Mouse (Mus musculus) testis, postnatal 10 days (tissue): ENCODE results near the gene Sorbs1.
"Not testable (repeated sequence)": the region's sequence is repeated elsewhere in the genome, so short reads cannot be mapped to it uniquely, and the experiment has no call there.

Experiments used
- DNase-seq: peaks from one replicate; pipeline ENCODE4 v3.0.0; 2021; ENCODE audit warnings: low spot score

The Sorbs1 gene

DNA sequence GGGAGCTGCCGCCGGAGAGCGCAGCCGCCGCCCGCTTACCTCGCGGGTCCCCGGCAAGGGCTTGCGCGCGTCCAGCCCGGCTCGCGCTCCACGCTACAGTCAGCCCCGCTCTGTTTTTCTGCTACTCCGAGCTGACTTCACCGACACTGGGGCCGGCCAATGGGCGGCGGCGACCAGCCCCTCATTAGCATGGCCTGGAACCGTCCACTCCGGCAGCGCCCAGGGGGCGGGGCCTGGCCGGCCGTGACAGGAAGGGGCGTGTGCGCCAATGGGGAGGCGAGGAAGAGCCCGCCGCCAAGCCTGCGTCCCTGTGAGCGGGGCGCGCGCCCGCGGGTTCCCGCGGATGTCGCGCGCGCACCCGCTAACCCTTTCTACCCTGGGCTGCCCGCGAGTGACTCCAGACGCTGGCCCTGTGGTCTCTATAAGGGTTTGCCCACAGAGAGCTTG lies at the start of gene Sorbs1:
Gene Sorbs1, minus strand, starts transcription at position 148 of the 447 bp plus-strand sequence.
- DNase-seq, result peak; percentile 96

DNA sequence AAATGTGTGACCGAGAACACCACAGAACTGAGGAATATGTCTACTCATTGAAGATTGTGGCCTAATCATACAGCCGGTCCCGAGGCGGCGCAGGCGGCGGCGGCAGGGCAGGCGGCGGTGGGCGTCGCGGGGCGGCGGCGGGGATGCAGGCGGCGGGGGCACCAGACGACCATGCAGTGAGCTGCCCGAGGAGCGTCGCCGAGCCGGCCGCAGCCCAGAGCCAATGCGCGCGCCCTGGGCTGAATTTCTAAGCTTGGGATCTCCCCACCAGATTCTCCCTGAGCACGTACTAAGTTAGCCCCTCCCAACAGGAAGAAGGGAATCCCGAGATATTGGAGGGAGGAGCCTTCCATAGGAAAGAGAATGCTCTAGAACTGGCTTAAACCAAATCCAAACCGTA lies 47.9 kb upstream of the Sorbs1 start:
- DNase-seq, result not testable (repeated sequence)

DNA sequence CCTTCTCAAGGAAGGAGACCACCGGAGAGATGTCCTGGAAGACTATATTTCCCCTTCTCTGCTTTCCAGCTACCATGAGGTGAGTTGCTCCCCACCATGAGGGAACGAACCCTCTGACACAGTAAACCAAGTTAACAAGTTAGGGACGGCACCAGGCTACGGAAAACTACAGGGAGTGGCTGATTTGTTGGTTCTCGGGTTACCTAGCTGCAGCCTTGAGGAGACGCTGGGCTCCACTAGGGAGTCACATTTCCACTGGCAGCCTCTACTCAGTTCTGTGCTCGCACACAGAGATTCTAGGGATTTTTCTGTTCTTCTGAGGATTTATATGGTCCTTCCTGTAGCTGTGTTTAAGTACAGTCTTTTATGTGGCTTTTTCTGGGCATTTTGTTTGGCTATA lies 42.5 kb upstream of the Sorbs1 start:
- DNase-seq, result no peak

DNA sequence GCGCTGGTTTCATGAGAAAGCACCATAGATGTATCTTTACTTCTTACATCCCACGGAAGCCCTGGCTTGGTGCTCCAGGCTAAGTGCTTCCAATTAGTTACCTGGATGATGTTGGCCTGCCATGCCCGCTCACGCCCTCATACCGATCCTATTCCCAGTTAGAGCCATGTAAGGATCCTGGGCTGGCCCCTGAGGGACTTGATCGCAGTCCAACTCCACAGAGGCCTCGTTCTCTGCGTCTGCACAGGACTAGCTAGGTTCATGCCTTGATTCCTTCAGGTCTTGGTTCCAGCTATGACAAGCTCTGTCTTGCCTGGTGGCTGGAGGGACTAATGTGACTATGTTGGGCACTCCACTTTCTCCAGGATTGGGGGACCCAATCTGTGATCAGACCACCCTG lies 41.6 kb upstream of the Sorbs1 start:
- no peak for DNase-seq

DNA sequence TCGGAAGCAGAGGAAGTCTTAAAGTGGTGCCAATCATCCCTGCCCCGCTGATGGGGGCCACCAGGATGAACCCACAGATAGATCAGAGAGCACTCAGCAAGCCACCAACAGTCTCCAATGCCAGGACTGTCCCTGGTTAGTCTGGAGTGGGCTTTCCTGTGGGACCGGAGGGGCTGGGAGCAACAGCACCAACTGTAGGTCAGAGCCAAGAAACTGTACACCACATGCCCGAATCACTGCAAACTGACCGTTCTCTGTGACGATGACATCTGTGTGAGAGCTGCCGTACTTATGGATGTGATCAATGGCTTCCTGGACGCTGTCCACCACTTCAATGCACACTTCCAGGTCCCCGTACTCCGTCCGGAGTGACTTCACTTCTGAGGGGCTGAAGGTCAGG lies 40.8 kb upstream of the Sorbs1 start:
- no peak for DNase-seq

DNA sequence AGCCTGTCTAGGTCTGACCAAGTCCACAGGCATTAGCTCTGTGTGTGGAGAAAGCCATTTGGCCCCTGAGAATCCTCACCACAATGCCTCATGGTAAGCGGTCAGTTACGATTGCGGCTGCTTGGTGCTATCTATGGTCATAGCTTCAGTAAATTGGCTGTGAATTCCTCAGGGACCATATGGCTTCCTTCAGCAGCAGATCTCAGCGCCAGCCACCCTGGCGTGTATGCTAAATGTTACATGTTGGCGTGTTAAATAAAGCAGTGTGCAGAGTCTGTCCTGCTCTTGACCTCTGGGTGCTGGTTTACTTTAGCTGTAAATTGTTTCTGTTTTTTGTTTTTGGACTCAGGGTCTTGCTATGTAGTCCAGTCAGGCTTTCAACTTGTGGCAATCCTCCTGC lies 40.3 kb upstream of the Sorbs1 start:
- DNase-seq, result no peak

DNA sequence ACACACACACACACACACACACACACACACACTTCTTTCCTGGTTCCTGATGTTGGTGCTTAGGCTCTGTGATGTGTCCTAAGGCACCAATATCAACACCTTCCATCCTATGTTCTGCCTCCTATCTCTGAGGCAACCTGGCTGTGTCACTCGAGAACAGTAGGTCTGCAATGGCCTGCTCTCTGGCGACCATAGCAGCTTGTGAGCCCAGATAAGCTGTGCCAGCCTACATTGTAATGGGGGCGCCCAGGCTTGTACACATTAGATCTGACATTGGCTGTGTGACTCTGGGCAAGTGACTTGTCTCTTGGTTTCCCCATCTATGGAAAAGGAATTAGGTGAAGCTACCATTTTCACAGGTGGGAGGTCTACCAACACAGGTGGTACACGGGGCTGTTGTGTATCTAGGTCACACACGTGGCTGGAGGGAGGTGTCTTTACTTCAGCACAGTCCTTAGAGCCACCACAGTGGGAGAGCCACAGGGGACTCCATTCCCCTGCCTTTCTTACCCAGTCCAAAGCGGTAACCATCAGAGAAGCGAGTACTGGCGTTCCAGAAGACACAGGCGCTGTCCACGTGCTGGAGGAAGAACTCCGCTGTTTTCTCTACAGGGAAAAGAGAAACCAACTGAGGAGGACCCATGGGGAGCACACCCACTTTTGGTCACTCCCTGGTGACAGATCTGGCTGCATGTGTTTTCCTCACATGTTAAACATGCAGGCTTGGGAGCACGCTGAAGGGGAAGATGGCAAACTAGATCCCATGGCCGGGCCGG lies 39.6 kb upstream of the Sorbs1 start:
- DNase-seq, result no peak

DNA sequence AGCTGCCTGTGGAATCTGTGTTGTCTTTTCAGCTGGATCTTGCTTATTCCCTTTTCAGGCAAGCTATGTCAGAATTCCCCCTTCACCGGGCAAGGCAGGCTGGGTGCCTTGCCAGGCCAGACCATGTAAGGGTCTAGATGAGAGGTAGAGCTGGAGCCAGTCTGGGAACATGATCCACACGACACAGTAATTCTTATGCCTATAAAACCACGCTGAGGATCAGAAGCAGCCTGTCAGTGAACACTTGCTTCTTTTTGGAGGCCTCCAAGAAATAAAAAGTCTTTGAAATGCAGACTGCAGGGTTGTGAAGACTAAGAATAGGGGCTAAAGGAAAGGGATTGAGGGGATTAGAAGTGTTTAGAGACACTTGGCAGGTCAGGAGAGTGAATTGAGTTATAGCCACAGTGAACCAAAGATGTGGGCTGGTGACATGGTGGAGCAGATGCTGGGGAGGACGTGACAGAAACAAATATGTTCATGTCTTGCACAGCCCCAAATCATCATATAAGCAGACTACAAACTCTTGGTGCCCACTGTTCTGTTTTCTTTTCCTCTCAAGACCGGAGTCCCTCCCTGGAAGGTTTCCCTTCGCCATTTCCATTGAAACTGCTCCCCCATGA lies 36.0 kb upstream of the Sorbs1 start:
- no peak for DNase-seq

DNA sequence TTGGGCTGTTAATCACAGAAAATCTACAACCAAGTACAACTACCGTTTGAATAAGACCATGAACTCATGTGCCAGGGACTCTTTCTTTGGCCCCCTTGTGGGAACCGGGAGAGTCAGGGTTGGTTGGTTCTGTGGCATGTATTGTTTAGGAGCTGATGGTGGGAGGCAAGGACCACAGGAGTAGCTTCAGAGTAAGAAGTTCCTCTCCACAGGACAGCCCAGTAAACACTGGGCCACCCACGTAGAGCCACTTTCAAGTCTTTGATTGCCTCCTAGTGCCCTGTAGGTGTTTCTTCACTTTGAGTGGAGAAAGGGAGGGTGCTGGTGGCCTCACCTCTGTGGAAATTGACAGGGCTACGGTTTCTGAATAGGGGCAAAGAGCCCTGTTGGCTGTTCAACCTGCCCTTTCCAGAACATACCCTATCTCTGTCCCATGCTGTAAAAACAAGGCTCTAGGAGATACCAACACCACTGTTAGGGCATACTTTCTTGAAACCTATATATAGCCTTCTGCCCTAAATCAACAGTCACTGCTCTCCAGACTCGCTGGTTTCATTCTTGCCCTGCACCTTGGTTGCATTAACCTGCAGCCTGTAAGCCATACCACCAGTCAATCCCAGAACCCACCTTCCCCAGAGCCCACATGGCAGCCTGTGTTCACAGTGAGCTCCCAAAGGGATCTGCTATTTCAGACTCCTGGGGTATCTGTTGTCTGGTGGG lies 35.4 kb upstream of the Sorbs1 start:
- no peak for DNase-seq

DNA sequence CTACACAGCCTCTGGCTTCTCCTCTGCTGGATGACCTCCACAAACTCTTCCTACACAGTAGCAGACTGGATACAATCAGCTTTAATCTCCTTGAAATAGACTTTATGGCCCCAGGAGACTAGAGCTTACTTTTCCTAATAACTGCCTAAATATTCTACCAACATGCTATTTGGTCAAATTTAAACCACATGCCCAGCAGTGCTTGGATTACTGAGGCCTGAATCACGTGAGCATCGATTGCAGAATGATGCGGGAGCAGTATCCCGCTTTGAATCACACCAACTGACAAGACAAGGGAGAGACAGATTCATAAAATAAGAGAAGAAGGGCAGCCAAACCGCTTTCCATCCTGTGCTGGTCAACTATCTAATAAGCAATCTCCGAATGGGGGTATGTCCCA lies 34.8 kb upstream of the Sorbs1 start:
- no peak for DNase-seq

DNA sequence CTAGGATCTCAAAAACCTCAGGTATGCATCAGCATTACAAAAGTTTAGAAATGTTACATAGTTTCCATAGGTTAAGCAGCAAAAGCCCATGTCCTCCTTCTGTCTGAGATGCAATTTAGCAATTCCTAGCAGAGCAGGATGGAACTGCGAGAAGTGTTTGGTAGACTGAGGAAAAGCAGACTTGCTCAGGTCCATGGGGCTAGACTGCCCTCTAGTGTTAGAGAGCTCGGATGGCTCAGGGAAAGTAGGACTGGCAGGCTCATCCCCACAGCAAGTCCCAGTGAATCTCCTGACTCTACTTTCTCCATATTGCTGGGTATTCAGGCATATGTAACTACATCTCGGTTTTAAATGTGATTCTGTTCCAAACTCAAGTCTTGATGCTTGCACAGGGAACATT lies 31.3 kb upstream of the Sorbs1 start:
- peak; percentile 50 for DNase-seq

DNA sequence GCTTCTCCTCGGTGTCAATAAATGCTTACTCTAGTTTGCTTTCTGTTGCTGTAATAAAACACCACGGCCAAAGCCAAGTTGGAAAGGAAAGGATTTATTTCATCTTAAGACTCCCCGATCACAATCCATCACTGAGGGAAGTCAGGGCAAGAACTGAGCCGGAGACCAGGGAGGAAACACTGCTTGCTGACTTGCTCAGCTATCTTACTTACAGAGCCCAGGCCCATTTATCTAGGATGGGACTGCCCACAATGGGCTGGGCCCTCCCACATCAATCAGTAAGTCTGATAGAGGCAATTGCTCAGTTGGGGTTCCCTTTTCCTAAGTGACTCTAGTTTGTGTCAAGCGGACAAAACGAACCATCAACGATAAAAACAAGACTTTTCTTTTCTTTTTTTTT lies 29.2 kb upstream of the Sorbs1 start:
- DNase-seq, result no peak

DNA sequence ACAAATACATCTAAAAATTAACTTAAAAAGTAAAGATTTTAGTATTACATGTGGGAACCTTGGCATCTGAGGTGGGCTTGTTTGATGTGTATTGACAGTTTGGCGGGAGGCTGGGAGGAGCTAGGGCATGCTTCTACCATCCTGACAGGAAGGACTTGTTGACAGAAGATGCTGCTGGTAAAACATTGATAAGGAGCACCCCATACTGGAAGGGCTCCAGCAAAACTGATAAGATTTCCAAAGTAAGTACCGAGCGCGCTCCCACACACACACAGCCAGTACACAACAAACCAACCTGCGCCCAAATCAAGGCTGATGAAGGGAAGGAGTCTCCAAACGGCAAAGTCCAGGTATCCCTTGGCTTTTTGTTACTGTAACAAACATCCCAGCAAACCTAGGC lies 22.9 kb upstream of the Sorbs1 start:
- DNase-seq, result no peak

DNA sequence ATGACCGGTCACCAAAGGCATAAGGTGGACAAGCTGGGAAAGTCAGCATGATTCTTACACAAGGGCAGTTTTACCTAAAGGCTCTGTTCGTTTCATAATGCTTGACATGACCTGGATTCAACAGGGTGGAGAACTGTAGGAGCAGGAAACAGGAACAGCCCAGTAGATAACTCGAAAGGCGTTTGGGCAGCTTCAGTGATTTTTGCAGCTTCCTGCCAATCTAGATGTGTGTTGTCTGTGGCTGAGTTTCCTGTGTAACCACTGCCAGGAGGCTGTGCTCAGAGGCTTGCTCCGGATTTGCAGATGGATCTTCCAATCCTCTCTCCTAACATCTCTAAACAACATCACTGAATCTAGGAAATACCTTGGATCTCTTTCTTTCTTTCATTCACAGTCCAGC lies 18.9 kb upstream of the Sorbs1 start:
- no peak for DNase-seq

DNA sequence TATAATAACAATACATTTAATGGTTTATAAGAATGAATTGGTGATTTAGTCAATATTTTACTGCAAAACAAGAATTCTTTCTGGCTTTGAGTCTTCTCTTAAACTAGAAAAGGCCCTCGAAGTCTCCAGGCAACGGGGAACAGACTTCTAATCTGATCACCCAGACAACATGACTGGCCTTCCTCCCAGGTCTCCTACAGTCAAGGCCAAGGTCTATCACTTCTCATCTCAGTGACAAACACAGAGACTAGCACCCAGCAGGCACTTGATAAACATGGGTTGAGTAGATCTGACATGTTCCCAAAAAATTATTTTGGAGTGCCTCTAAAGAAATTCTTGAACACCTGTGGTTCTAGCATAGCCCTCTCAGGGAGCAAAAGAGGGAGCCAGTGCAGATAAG lies 16.7 kb upstream of the Sorbs1 start:
- no peak for DNase-seq

DNA sequence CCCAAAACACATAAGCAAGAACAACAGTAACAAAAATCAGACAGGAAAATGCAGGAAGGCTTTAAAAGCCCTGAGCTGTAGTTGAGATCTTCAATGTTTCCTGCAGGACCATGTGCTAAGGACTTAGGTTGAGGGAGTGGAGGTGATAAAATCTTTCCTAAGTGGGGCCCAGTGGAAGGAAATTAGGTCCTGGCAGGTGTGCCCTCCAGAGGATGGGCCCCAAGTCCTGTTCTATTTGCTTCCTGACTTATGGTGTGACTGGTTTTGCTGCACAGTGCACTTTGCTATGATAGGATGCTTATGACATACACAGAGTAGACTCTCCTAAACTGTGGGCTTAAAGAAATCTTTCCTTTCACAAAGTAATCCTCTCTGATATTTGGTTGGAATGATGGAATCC lies 14.7 kb upstream of the Sorbs1 start:
- no peak for DNase-seq

DNA sequence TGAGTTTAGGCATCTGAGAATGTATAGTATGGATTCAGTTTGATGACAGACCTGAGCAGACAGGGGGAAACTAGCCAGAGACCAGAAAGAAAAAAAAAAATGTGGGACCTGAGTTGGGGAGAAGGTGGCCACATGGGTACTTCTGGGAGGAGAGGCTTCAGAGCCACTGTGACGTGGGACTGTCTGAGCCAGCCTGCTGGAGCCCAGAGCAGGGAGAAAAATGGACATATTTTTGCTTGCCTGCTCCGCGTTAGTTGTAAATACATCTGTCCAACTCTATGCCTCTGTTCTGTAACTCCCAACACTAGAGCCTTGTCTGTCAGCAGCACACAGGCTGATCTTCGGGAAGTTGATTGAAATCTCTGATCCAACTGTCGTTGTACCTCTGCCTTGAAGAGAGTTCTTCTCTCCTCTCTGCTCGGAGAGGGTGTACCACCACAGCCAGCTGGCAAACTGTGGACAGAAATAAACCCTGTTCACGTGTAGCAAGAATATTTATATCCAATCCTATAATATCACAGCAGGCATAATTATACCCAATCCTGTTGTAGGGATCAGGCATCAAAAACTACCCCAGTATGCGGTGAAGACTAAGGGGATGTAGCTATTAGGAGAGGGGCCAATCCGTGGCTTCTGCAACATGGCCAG lies 12.9 kb upstream of the Sorbs1 start:
- no peak for DNase-seq

DNA sequence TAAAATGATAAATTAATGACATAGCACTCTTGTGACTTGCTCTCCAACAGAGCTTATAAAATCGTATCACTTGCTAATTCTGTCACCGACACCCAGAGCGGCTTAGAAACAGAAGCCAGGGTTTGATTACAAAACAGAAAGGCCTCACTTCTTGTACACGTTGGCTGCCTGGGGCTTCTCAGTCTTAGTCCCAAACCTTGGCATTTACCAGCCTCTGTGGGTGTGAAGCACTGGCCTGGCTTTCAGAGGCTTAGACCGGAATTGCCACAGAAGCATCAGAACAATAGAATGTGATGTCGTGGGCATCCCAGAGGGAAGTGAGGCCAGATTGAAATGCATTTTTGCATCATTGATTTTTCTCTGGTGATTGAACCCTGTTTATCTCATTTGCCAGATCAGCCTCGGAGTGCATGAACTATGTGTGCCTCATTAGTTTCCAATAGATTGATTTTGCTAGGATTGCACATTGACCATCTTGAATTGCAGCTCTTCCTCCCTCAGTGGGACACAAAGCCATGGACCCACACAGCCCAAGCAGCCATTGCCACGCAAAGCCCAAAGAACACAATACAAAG lies 9.9 kb upstream of the Sorbs1 start:
- DNase-seq, result no peak

DNA sequence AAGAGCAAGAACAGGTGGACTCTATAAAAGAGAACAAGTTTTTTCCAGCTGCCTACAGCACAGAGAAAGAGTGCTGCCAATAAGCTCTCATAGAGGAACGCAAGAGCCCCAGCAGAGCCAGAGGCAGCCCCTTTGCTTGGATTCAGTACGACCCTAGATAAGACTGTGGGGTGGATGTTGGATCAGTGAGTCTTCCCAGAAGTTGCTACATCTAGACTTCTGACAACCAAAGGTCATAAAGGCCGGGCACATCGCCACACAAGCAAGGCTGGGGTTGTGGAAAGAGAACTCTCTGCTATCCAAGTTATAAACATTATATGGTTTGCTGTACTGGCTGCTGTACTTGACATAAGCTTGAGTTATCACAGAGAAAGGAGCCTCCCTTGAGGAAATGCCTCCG lies 6.8 kb upstream of the Sorbs1 start:
- DNase-seq, result no peak

DNA sequence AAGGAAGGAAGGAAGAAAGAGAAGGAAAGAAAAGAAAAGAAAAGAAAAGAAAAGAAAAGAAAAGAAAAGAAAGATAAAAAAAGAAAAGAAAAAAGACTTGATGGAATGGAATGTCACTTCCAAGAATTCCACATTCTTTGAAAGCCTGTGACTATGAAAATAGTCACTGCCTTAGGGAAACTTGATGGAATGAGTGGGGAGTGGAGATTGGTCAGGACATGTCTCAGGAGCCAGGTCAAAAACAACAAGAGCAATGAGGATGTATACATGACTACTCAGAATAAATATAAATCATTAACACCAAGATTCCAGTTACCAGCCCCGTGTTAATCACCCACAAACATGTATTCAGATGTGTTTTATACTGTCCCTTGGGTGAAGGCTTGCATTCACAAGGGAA lies 5.1 kb upstream of the Sorbs1 start:
- no peak for DNase-seq

DNA sequence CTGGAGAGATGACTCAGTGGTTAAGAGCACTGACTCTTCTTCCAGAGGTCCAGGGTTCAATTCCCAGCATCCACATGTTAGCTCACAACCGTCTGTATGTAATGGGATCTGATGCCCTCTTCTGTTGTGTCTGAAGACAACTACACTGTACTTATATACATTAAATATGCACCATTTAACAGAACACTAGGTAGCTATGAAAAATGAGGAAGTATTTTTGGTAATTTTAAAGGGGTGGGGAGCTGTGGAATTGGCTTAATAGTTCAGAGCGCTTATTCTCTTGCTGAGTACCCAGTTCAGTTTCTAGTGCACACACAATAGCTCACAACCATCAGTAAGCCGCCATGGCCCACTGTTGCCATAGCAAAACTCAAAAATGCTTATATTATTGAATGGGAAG lies 2.0 kb upstream of the Sorbs1 start:
- DNase-seq, result no peak

DNA sequence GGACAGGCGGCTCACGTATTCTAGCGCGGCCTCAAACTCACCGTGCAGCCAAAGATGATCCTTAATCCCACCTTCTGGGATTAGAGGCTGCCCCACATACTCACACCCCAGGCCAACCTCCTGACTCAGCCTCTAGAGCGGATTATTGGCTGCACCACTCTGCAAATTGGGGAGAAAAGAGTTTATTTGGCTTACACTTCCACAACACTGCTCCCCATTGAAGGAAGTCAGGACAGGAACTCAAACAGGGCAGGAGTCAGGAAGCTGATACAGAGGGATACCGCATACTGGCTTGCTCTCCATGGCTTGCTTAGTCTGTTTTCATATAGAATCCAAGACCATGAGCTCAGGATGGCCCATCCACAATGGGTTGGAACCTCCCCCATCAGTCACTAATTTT lies 797 bp upstream of the Sorbs1 start:
- no peak for DNase-seq
